Mouse (Mus musculus): Measurements from ENCODE around the gene Zfp874a.
"Not testable (repeated sequence)": the region's sequence is repeated elsewhere in the genome, so short reads cannot be mapped to it uniquely, and the experiment has no call there.

DNA sequence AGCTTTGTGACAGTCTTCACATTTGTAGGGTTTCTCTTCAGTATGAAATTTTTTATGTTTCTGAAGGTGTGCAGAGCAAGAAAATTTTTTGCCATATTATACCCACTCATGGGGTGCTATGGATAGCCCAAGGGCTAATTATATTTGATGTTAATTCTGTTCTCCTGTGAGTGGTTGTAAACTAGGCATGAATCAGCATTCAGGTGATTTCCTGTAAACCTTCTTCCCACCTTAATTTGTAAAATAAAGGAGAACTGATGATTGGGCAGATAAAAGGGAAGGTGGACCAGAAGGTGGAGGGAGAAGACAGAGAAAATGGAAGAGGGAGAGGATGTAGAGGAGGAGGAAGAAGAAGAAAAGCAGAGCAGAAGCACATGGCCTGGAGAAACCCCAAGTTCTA lies 25.7 kb downstream of the Zfp874a start:
- not testable (repeated sequence) for TF ChIP-seq CTCF (IDR thresholded peaks at IDR 0.05; ENCODE audit: control insufficient read depth, insufficient read depth, insufficient read length); USF1 (IDR thresholded peaks at IDR 0.05; ENCODE audit: low read depth); CEBPB (IDR thresholded peaks at IDR 0.05; ENCODE audit: low read depth); MAX (IDR thresholded peaks at IDR 0.05); FOSL1 (IDR thresholded peaks at IDR 0.05; ENCODE audit: insufficient read depth, low read length, poor library complexity, severe bottlenecking)

All from C2C12 (cell line).